Mouse (Mus musculus) kidney, embryonic 16.5 days (tissue): ENCODE data around the gene Zfp428. TPM values are rescaled to one million over a fixed set of nuclear protein-coding genes. Genes with fewer than 3 reads are reported as not detected.

Source experiments
- ATAC-seq: fragments of 200-750 bp; cut with Nextera tagmentation; 2 replicates; pipeline ENCODE4 v1.8.0; 2017; ENCODE audit warnings: moderate TSS enrichment; ENCODE audit not compliant: low FRiP score, low TSS enrichment
- H3K27ac ChIP-seq: fragments of 300-500 bp; sonication (generic); 2 replicates; pipeline ENCODE4 v1.5.1; 2014; ENCODE audit warnings: low read length
- H3K27me3 ChIP-seq: fragments of 300-500 bp; sonication (generic); 2 replicates; pipeline ENCODE4 v1.6.1; 2014; ENCODE audit warnings: low read length, control low read depth, mixed read lengths; ENCODE audit not compliant: insufficient read depth
- H3K36me3 ChIP-seq: fragments of 300-500 bp; sonication (generic); 2 replicates; pipeline ENCODE4 v1.6.1; 2014; ENCODE audit warnings: low read length, control low read depth, mixed read lengths; ENCODE audit not compliant: insufficient read depth
- H3K4me1 ChIP-seq: fragments of 300-500 bp; sonication (generic); 2 replicates; pipeline ENCODE4 v1.6.1; 2014; ENCODE audit warnings: low read length, control low read depth, mixed read lengths; ENCODE audit not compliant: insufficient read depth
- H3K4me2 ChIP-seq: fragments of 300-500 bp; sonication (generic); replicated peaks from 2 replicates; pipeline ENCODE4 v1.6.1; 2014; ENCODE audit warnings: low read depth, low read length
- H3K4me3 ChIP-seq: fragments of 300-500 bp; sonication (generic); 2 replicates; pipeline ENCODE4 v1.5.1; 2014; ENCODE audit warnings: mild to moderate bottlenecking, low read length
- H3K9ac ChIP-seq: fragments of 300-500 bp; sonication (generic); replicated peaks from 2 replicates; pipeline ENCODE4 v1.6.1; 2014; ENCODE audit warnings: low read length
- H3K9me3 ChIP-seq: fragments of 300-500 bp; sonication (generic); 2 replicates; pipeline ENCODE4 v1.6.1; 2016; ENCODE audit warnings: low read length, control low read depth
- WGBS: fragments of 180-500 bp; shearing (Covaris S2); extraction: QIAGEN DNeasy Blood & Tissue Kit; methylation state at CpG from one replicate; pipeline ENCODE4 v1.1.7; 2014; 5-methylcytosine and 5-hydroxymethylcytosine counted together
- polyA plus RNA-seq: library from polyadenylated mRNA; unstranded; fragments of >200 nt; fragmentation: Nextera tagmentation; extraction: Ambion mirVana; gene quantifications from 2 replicates; pipeline ENCODE4 v1.2.1, GENCODE M21; 2015

Zfp428 gene
- polyA plus RNA-seq, 1 experiment from 2014 or later = 67.6 TPM

- Histone ChIP-seq H3K4me2 (no peak overlapping the region), H3K27ac (no peak overlapping the region), H3K9me3 (no peaks in the 10 kb centered on the region), H3K36me3 (peaks cover 29% of the 10 kb centered on the region; the same call in 1 of the 2 replicates), H3K27me3 (no peaks in the 10 kb centered on the region), H3K9ac (no peak overlapping the region), H3K4me3 (no peak overlapping the region), H3K4me1 (no peaks in the 10 kb centered on the region; the same call in 1 of the 2 replicates)
- no peak for ATAC-seq
- WGBS = 86% methylated on average over 4 of the region's 4 CpGs
These were observed 54.6 kb downstream of the Zfp428 start for GRCm38 (mm10) chr7:24561450-24561849.

- H3K27me3 ChIP-seq = no peaks in the 10 kb centered on the region
- WGBS = 45% methylated on average over 8 of the region's 8 CpGs
- no peak overlapping the region for H3K4me3 ChIP-seq
- ATAC-seq = no peak
- peaks cover 45% of the 10 kb centered on the region for H3K36me3 ChIP-seq
- no peak overlapping the region for H3K27ac ChIP-seq
- H3K9ac ChIP-seq = no peak overlapping the region
- no peaks in the 10 kb centered on the region for H3K9me3 ChIP-seq
- no peaks in the 10 kb centered on the region; the same call in 1 of the 2 replicates for H3K4me1 ChIP-seq
- H3K4me2 ChIP-seq = no peak overlapping the region
These were observed 56.5 kb downstream of the Zfp428 start for GRCm38 (mm10) chr7:24563191-24563836.

GRCm38 (mm10) chr7:24563837-24564206, 57.0 kb downstream of the Zfp428 start:
- 79% methylated on average over 4 of the region's 4 CpGs for WGBS
- peaks cover 50% of the 10 kb centered on the region for H3K36me3 ChIP-seq

GRCm38 (mm10) chr7:24564607-24565265, 57.9 kb downstream of the Zfp428 start:
- no peaks in the 10 kb centered on the region for H3K9me3 ChIP-seq
- no peaks in the 10 kb centered on the region; the same call in 1 of the 2 replicates for H3K4me1 ChIP-seq
- 68% methylated on average over 6 of the region's 6 CpGs for WGBS
- H3K4me3 ChIP-seq = no peak overlapping the region
- H3K27ac ChIP-seq = no peak overlapping the region
- ATAC-seq = 0 out of 2 replicates have a peak, but pooled peaks have one; percentile 13
- no peak overlapping the region for H3K9ac ChIP-seq
- peaks cover 54% of the 10 kb centered on the region for H3K36me3 ChIP-seq
- no peak overlapping the region for H3K4me2 ChIP-seq
- no peaks in the 10 kb centered on the region for H3K27me3 ChIP-seq

More at GRCm38 (mm10) chr7:24563837-24564206, 57.0 kb downstream of the Zfp428 start:
- Histone ChIP-seq H3K4me1 (no peaks in the 10 kb centered on the region; the same call in 1 of the 2 replicates), H3K4me3 (no peak overlapping the region), H3K4me2 (no peak overlapping the region), H3K27ac (no peak overlapping the region), H3K9me3 (no peaks in the 10 kb centered on the region), H3K9ac (no peak overlapping the region), H3K27me3 (no peaks in the 10 kb centered on the region)
- ATAC-seq = no peak

Other genes starting within 250 kb of the Zfp428 start
- 12.1 and 14.1 TPM in 2 replicates for gene Zfp93, start 236.6 kb upstream of the Zfp428 start, polyA plus RNA-seq
- 43.5 and 44.0 TPM in 2 replicates for gene Zfp61, start 205.8 kb upstream of the Zfp428 start, polyA plus RNA-seq
- 12.8 and 13.9 TPM in 2 replicates for gene Zfp94, start 190.3 kb upstream of the Zfp428 start, polyA plus RNA-seq
- gene Tescl, start 173.1 kb upstream of the Zfp428 start, polyA plus RNA-seq = 0.19 and 0.42 TPM in 2 replicates
- not detected in 2 replicates for gene Lypd5, start 157.8 kb upstream of the Zfp428 start, polyA plus RNA-seq
- 4.4 and 4.9 TPM in 2 replicates for gene Kcnn4, start 136.7 kb upstream of the Zfp428 start, polyA plus RNA-seq
- gene Smg9, start 107.4 kb upstream of the Zfp428 start, polyA plus RNA-seq = 28.3 and 31.9 TPM in 2 replicates
- gene Irgc1, start 54.7 kb upstream of the Zfp428 start, polyA plus RNA-seq = not detected in 2 replicates
- gene Plaur, start 44.5 kb upstream of the Zfp428 start, polyA plus RNA-seq = 16.3 and 18.5 TPM in 2 replicates
- gene Cadm4, start 25.0 kb upstream of the Zfp428 start, polyA plus RNA-seq = 4.3 and 6.6 TPM in 2 replicates
- 0.42 and 0.80 TPM in 2 replicates for gene AC161166.1, start 5.4 kb downstream of the Zfp428 start, polyA plus RNA-seq
- gene Irgq, start 23.7 kb downstream of the Zfp428 start, polyA plus RNA-seq = 7.2 and 7.8 TPM in 2 replicates
- 0.64 and 1.0 TPM in 2 replicates for gene Pinlyp, start 39.1 kb downstream of the Zfp428 start, polyA plus RNA-seq
- gene Xrcc1, start 39.3 kb downstream of the Zfp428 start, polyA plus RNA-seq = 159 and 164 TPM in 2 replicates
- 53.0 and 55.2 TPM in 2 replicates for gene Ethe1, start 80.5 kb downstream of the Zfp428 start, polyA plus RNA-seq
- 3.8 and 3.9 TPM in 2 replicates for gene Zfp575, start 80.6 kb downstream of the Zfp428 start, polyA plus RNA-seq
- gene Phldb3, start 103.8 kb downstream of the Zfp428 start, polyA plus RNA-seq = 0.14 and 0.22 TPM in 2 replicates
- gene Lypd3, start 129.5 kb downstream of the Zfp428 start, polyA plus RNA-seq = 0.75 and 1.0 TPM in 2 replicates
- 0.20 TPM in 1 of 2 replicates, not detected in the other for gene Tex101, start 169.7 kb downstream of the Zfp428 start, polyA plus RNA-seq
- not detected in 2 replicates for gene BC049730, start 202.2 kb downstream of the Zfp428 start, polyA plus RNA-seq
- not detected in 2 replicates for gene Gm4763, start 219.9 kb downstream of the Zfp428 start, polyA plus RNA-seq